Mouse (Mus musculus): Measurements from ENCODE around the gene Xylt1.

Gene Xylt1

GRCm38 (mm10) chr7:117481404-117481803 is 100.6 kb downstream of the Xylt1 start:
- DNase-seq (ENCODE audit: low spot score), result no peak

GRCm38 (mm10) chr7:117482701-117483100 is 101.9 kb downstream of the Xylt1 start:
- no peak for DNase-seq (ENCODE audit: low spot score)

- no peak for DNase-seq (ENCODE audit: low spot score)
These were observed 103.8 kb downstream of the Xylt1 start for GRCm38 (mm10) chr7:117484589-117484988.

GRCm38 (mm10) chr7:117484989-117485536 is 104.3 kb downstream of the Xylt1 start:
- DNase-seq (ENCODE audit: low spot score), result no peak

- no peak for DNase-seq (ENCODE audit: low spot score)
These were observed 105.8 kb downstream of the Xylt1 start for GRCm38 (mm10) chr7:117486425-117487172.

- DNase-seq (ENCODE audit: low spot score), result no peak
These were observed 106.4 kb downstream of the Xylt1 start for GRCm38 (mm10) chr7:117487173-117487490.

- DNase-seq (ENCODE audit: low spot score), result no peak
These were observed 109.2 kb downstream of the Xylt1 start for GRCm38 (mm10) chr7:117489973-117490372.

GRCm38 (mm10) chr7:117490500-117491205 is 109.9 kb downstream of the Xylt1 start:
- no peak for DNase-seq (ENCODE audit: low spot score)

- no peak for DNase-seq (ENCODE audit: low spot score)
These were observed 110.7 kb downstream of the Xylt1 start for GRCm38 (mm10) chr7:117491495-117491894.

- no peak for DNase-seq (ENCODE audit: low spot score)
These were observed 113.4 kb downstream of the Xylt1 start for GRCm38 (mm10) chr7:117494210-117494609.

- DNase-seq (ENCODE audit: low spot score), result peak; percentile 52
These were observed 114.0 kb downstream of the Xylt1 start for GRCm38 (mm10) chr7:117494618-117495310.

GRCm38 (mm10) chr7:117495751-117496150 is 115.0 kb downstream of the Xylt1 start:
- DNase-seq (ENCODE audit: low spot score), result no peak

- DNase-seq (ENCODE audit: low spot score), result no peak
These were observed 117.4 kb downstream of the Xylt1 start for GRCm38 (mm10) chr7:117498173-117498572.

GRCm38 (mm10) chr7:117501355-117502181 is 120.8 kb downstream of the Xylt1 start:
- DNase-seq (ENCODE audit: low spot score), result no peak

- DNase-seq (ENCODE audit: low spot score), result no peak
These were observed 121.6 kb downstream of the Xylt1 start for GRCm38 (mm10) chr7:117502415-117502814.

GRCm38 (mm10) chr7:117503714-117504113 is 122.9 kb downstream of the Xylt1 start:
- no peak for DNase-seq (ENCODE audit: low spot score)

GRCm38 (mm10) chr7:117505791-117506190 is 125.0 kb downstream of the Xylt1 start:
- no peak for DNase-seq (ENCODE audit: low spot score)

GRCm38 (mm10) chr7:117507351-117507750 is 126.6 kb downstream of the Xylt1 start:
- no peak for DNase-seq (ENCODE audit: low spot score)

- DNase-seq (ENCODE audit: low spot score), result no peak
These were observed 127.3 kb downstream of the Xylt1 start for GRCm38 (mm10) chr7:117508090-117508489.

- DNase-seq (ENCODE audit: low spot score), result peak; percentile 36
These were observed 129.3 kb downstream of the Xylt1 start for GRCm38 (mm10) chr7:117510113-117510512.

GRCm38 (mm10) chr7:117512301-117512700 is 131.5 kb downstream of the Xylt1 start:
- no peak for DNase-seq (ENCODE audit: low spot score)

- DNase-seq (ENCODE audit: low spot score), result no peak
These were observed 135.0 kb downstream of the Xylt1 start for GRCm38 (mm10) chr7:117515794-117516193.
